Mouse (Mus musculus) CH12.LX (cell line): ENCODE measurements around the gene Ldb3. TPM values are rescaled to one million over a fixed set of nuclear protein-coding genes. Genes with fewer than 3 reads are reported as not detected.

Experiments used
- DNase-seq: peaks from one replicate; pipeline ENCODE4 v3.0.0-alpha.2; 2013; ENCODE audit errors: extremely low read depth
- H3K27ac ChIP-seq: 2 replicates; pipeline ENCODE4 v1.5.1; 2012; ENCODE audit warnings: low read depth, mild to moderate bottlenecking, control low read depth, moderate library complexity; ENCODE audit not compliant: insufficient read depth
- H3K27me3 ChIP-seq: replicated peaks from 2 replicates; pipeline ENCODE3; 2012; ENCODE audit warnings: inconsistent platforms
- H3K36me3 ChIP-seq, 2 experiments: replicated peaks in 1 of 2; 2 replicates each; pipeline versions ENCODE3 to v1.6.1; 2012; ENCODE audit warnings: inconsistent platforms in 1 of 2, low read length in 1 of 2, mild to moderate bottlenecking in 1 of 2, mixed read lengths in 1 of 2, moderate library complexity in 1 of 2; ENCODE audit not compliant: control insufficient read depth in 1 of 2, insufficient read depth in 1 of 2
- H3K4me1 ChIP-seq, 2 experiments: 2 replicates each; pipeline ENCODE4 v1.6.1; 2012; ENCODE audit warnings: inconsistent platforms in 1 of 2, moderate library complexity in 1 of 2; ENCODE audit not compliant: insufficient read depth in 2 of 2, control insufficient read depth in 1 of 2
- H3K4me2 ChIP-seq: 2 replicates; pipeline ENCODE4 v1.6.1; 2012; ENCODE audit warnings: low read depth, mild to moderate bottlenecking, control low read depth; ENCODE audit not compliant: poor library complexity, insufficient read depth, severe bottlenecking
- H3K4me3 ChIP-seq, 3 experiments: fragments of 150-350 bp in 1 of 3; sonication (generic) in 1 of 3; replicated peaks in 1 of 3; 2 replicates each; pipeline versions ENCODE3 to v1.5.1; 2011 to 2012; ENCODE audit warnings: low read depth in 2 of 3, low read length in 2 of 3, mild to moderate bottlenecking in 2 of 3, moderate library complexity in 2 of 3, control low read depth in 1 of 3, improper control_type of control experiment in 1 of 3, inconsistent platforms in 1 of 3, mixed read lengths in 1 of 3; ENCODE audit not compliant: poor library complexity in 1 of 3
- H3K79me2 ChIP-seq: replicated peaks from 2 replicates; pipeline ENCODE4 v1.6.1; 2012; ENCODE audit warnings: mild to moderate bottlenecking, moderate library complexity; ENCODE audit not compliant: control insufficient read depth, poor library complexity, insufficient read depth, severe bottlenecking; ENCODE audit errors: extremely low read depth
- H3K9ac ChIP-seq: 2 replicates; pipeline ENCODE4 v1.6.1; 2012; ENCODE audit warnings: low read depth, mild to moderate bottlenecking, control low read depth, moderate library complexity; ENCODE audit not compliant: insufficient read depth
- H3K9me3 ChIP-seq: replicated peaks from 2 replicates; pipeline ENCODE3; 2012; ENCODE audit warnings: low read length, inconsistent platforms, mixed read lengths
- CHD1 ChIP-seq: IDR thresholded peaks from 2 replicates; pipeline ENCODE4 v1.6.1; 2012; ENCODE audit warnings: low read depth, low read length, improper control_type of control experiment, inconsistent platforms
- CHD2 ChIP-seq: IDR thresholded peaks from 2 replicates; pipeline ENCODE4 v1.6.1; 2011; ENCODE audit warnings: low read length, improper control_type of control experiment
- E2F4 ChIP-seq: IDR thresholded peaks from 2 replicates; pipeline ENCODE4 v1.6.1; 2011; ENCODE audit warnings: low read depth, low read length, improper control_type of control experiment; ENCODE audit not compliant: insufficient replicate concordance
- EP300 ChIP-seq: IDR thresholded peaks from 2 replicates; pipeline ENCODE4 v1.6.1; 2011; ENCODE audit warnings: low read length, improper control_type of control experiment
- GABPA ChIP-seq: IDR thresholded peaks from 2 replicates; pipeline ENCODE4 v1.6.1; 2012; ENCODE audit warnings: low read depth, low read length, improper control_type of control experiment, inconsistent platforms; ENCODE audit not compliant: insufficient replicate concordance
- JUN ChIP-seq: IDR thresholded peaks from 2 replicates; pipeline ENCODE4 v1.6.1; 2011; ENCODE audit warnings: low read depth, mild to moderate bottlenecking, low read length, improper control_type of control experiment, moderate library complexity; ENCODE audit not compliant: insufficient read depth
- JUND ChIP-seq: conservative IDR thresholded peaks from 2 replicates; pipeline ENCODE4 v1.6.1; 2011; ENCODE audit warnings: low read depth, low read length, improper control_type of control experiment
- MXI1 ChIP-seq: IDR thresholded peaks from 2 replicates; pipeline ENCODE4 v1.6.1; 2011; ENCODE audit warnings: mild to moderate bottlenecking, low read depth, low read length, improper control_type of control experiment
- NRF1 ChIP-seq: IDR thresholded peaks from 2 replicates; pipeline ENCODE4 v1.6.1; 2014; ENCODE audit warnings: low read depth, mild to moderate bottlenecking, inconsistent platforms, low read length, improper control_type of control experiment, moderate library complexity
- PAX5 ChIP-seq: IDR thresholded peaks from 2 replicates; pipeline ENCODE4 v1.6.1; 2012; ENCODE audit warnings: low read length, inconsistent platforms, mixed read lengths
- RAD21 ChIP-seq: IDR thresholded peaks from 2 replicates; pipeline ENCODE4 v1.6.1; 2011; ENCODE audit warnings: low read depth, mild to moderate bottlenecking, low read length, improper control_type of control experiment, moderate library complexity
- SMC3 ChIP-seq: IDR thresholded peaks from 2 replicates; pipeline ENCODE4 v1.6.1; 2011; ENCODE audit warnings: low read depth, low read length, improper control_type of control experiment
- TBP ChIP-seq: conservative IDR thresholded peaks from 2 replicates; pipeline ENCODE4 v1.6.1; 2011; ENCODE audit warnings: low read depth, low read length, improper control_type of control experiment
- TCF12 ChIP-seq: IDR thresholded peaks from 2 replicates; pipeline ENCODE4 v1.6.1; 2014; ENCODE audit warnings: low read depth, mild to moderate bottlenecking, inconsistent platforms, low read length, improper control_type of control experiment
- ZC3H11A ChIP-seq: IDR thresholded peaks from 2 replicates; pipeline ENCODE4 v1.6.1; 2012; ENCODE audit warnings: low read depth, mild to moderate bottlenecking, inconsistent platforms, low read length, improper control_type of control experiment
- ZNF384 ChIP-seq: IDR thresholded peaks from 2 replicates; pipeline ENCODE4 v1.6.1; 2012; ENCODE audit warnings: low read depth, low read length, improper control_type of control experiment, inconsistent platforms
- dilution Hi-C: fragments of 300-500 bp; cut with MboI; formaldehyde crosslinking; loops from 2 replicates; pipeline ENCODE4 v1.14.3; 2020; ENCODE audit warnings: low sequenced_read_pairs; ENCODE audit not compliant: extremely low pct_unique_long_range_greater_than_20kb, extremely low pct_ligation_motif_present
- in situ Hi-C: fragments of 300-500 bp; cut with MboI; formaldehyde crosslinking; loops from 3 replicates; pipeline ENCODE4 v1.14.3; 2019; ENCODE audit warnings: low sequenced_read_pairs, low pct_ligation_motif_present, low pct_unique_long_range_greater_than_20kb, mixed read lengths
- polyA plus RNA-seq: library from polyadenylated mRNA; unstranded; fragments of >175 nt; gene quantifications from 2 replicates; pipeline ENCODE4 v1.2.1, GENCODE M21; 2012; ENCODE audit warnings: low read depth; ENCODE audit not compliant: insufficient read length
- total RNA-seq, 2 experiments: library from RNA; depleted of rRNA; stranded (reverse); fragments of 300-350 nt in 1 of 2; fragments of >200 nt in 1 of 2; gene quantifications; 2 replicates each; pipeline ENCODE4 v1.2.3; 2012 to 2014

Ldb3 gene
- total and polyA plus RNA-seq, 3 experiments = 0.08 TPM; not detected in 2

DNA sequence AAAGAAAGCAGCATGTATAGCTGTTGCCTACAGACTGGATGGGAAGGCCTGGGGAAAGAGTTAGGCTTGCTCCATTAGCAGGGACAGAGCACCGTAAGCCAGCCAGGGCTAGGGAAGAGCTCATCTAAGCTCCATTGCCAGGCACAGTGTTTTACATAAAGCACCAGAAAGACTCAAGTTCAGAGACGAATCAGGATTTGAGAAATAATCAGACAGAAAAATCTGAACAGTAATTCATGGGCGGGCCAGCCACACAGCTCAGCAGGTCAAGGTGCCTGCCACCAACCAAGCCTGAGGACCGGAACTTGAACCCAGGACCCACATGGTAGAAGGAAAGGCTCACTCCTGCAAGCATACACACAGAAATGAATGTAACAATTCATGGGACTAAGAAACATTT lies 88.8 kb downstream of the Ldb3 start:
- Histone ChIP-seq H3K36me3 (no peaks in the 10 kb centered on the region), H3K27ac (no peak overlapping the region), H3K9ac (no peak overlapping the region), H3K79me2 (peaks cover 62% of the 10 kb centered on the region), H3K4me1 (peaks cover 0 to 62% of the 10 kb centered on the region in 2 experiments; a peak in 3 of 4 replicates), H3K9me3 (no peaks in the 10 kb centered on the region), H3K27me3 (no peaks in the 10 kb centered on the region), H3K4me3 (no peak overlapping the region), H3K4me2 (no peak overlapping the region)
- in situ Hi-C loops (loop anchor here (5.0 to 10.0 kb wide), 2 partner anchors 48 to 55 kb away; no protein-coding TSS in a partner anchor), dilution Hi-C loops (no loop called here)
- DNase-seq = no peak
- TF ChIP-seq CHD1 (no peak), CHD2 (no peak), E2F4 (no peak), NRF1 (no peak), TCF12 (no peak), GABPA (no peak), JUND (no peak), EP300 (no peak), TBP (no peak)

DNA sequence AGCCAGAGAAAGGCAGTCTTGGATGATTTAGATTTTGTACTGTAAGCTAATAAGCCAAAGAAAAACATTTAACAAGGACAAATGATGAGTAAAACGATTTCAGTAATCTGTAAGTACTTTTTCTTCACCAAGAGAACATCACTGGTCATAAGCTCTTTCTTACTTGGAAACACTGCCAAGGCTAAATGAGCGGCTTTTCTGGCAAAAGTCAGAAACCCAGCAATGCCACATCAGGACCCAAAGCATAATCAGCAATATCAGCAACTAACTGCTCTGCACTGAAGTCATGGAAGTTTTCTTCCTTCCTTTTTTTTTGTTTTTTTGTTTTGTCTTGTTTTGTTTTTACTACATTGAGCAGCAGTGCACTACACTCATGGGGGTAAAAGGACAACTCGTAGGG lies 91.1 kb downstream of the Ldb3 start:
- TF ChIP-seq SMC3 = no peak
- no peak for TF ChIP-seq JUN
- TF ChIP-seq PAX5 = no peak
- no peak for TF ChIP-seq TCF12
- TF ChIP-seq ZC3H11A = no peak
- no peak for TF ChIP-seq TBP
- no peak for TF ChIP-seq EP300
- no peak for TF ChIP-seq GABPA
- no peak for TF ChIP-seq RAD21
- no peak for TF ChIP-seq MXI1
- no peak for TF ChIP-seq ZNF384
- dilution Hi-C loops = no loop called here
- peaks cover 6 to 74% of the 10 kb centered on the region in 2 experiments; a peak in 3 of 4 replicates for H3K4me1 ChIP-seq
- no peak overlapping the region for H3K9ac ChIP-seq
- no peak overlapping the region for H3K4me2 ChIP-seq
- peaks cover 80% of the 10 kb centered on the region for H3K79me2 ChIP-seq
- DNase-seq = no peak
- H3K27ac ChIP-seq = no peak overlapping the region
- no peaks in the 10 kb centered on the region for H3K27me3 ChIP-seq
- no peak overlapping the region for H3K4me3 ChIP-seq
- H3K36me3 ChIP-seq = no peaks in the 10 kb centered on the region
- H3K9me3 ChIP-seq = no peaks in the 10 kb centered on the region
- in situ Hi-C loops = loop anchor here (10.0 kb wide), 1 partner anchor 53 kb away; no protein-coding TSS in a partner anchor
